In genomic region chr16:37916138-37916817, GRCm38 (mm10) we compare ENCODE assay signal across 8 mouse cellular contexts. TPM values are rescaled to one million over a fixed set of nuclear protein-coding genes. Genes with fewer than 3 reads are reported as not detected.
DNase-seq lines count a peak whose midpoint lies in the region; ATAC-seq lines count a peak whose summit lies in the region.

Gpr156 (plus strand) TSS chr16:37916496.

- peak; percentile 87 for ATAC-seq in kidney, embryonic 15.5 days (replicated peaks; ENCODE audit: low FRiP score)
- ATAC-seq in liver, embryonic 13.5 days (ENCODE audit: low read depth), result no peak
- ATAC-seq in neural tube, embryonic 12.5 days (ENCODE audit: low FRiP score, low read depth), result peak; percentile 87

- no peak within 1 kb of the TSS for H3K27ac ChIP-seq in kidney, embryonic 15.5 days
- H3K27ac ChIP-seq in liver, embryonic 13.5 days, result no peak within 1 kb of the TSS
- H3K27ac ChIP-seq in neural tube, embryonic 12.5 days, result no peak within 1 kb of the TSS

- H3K9ac ChIP-seq in kidney, embryonic 15.5 days, result peak within 1 kb of the TSS; percentile 52
- H3K9ac ChIP-seq in liver, embryonic 13.5 days, result no peak within 1 kb of the TSS
- H3K9ac ChIP-seq in neural tube, embryonic 12.5 days, result peak within 1 kb of the TSS; percentile 71

- H3K36me3 ChIP-seq in kidney, embryonic 15.5 days, result no peaks in the 10 kb centered on the region
- H3K36me3 ChIP-seq in liver, embryonic 13.5 days, result no peaks in the 10 kb centered on the region
- H3K36me3 ChIP-seq in neural tube, embryonic 12.5 days, result no peaks in the 10 kb centered on the region

- H3K27me3 ChIP-seq in kidney, embryonic 15.5 days, result peaks cover 20% of the 10 kb centered on the region
- H3K27me3 ChIP-seq in liver, embryonic 13.5 days, result peaks cover 40% of the 10 kb centered on the region
- no peaks in the 10 kb centered on the region for H3K27me3 ChIP-seq in neural tube, embryonic 12.5 days (replicated peaks)

- 3% methylated on average over 52 of the region's 53 CpGs for WGBS in kidney, embryonic 15.5 days
- WGBS in liver, embryonic 13.5 days (ENCODE audit: insufficient replicate concordance), result 3% methylated on average over 42 of the region's 53 CpGs
- WGBS in neural tube, embryonic 12.5 days, result 2% methylated on average over 49 of the region's 53 CpGs

- H3K4me3 ChIP-seq in kidney, embryonic 15.5 days (replicated peaks), result peak within 1 kb of the TSS; percentile 57
- peak within 1 kb of the TSS; percentile 40 for H3K4me3 ChIP-seq in liver, embryonic 13.5 days (replicated peaks)
- peak within 1 kb of the TSS; percentile 56 for H3K4me3 ChIP-seq in neural tube, embryonic 12.5 days

- no peaks in the 10 kb centered on the region for H3K9me3 ChIP-seq in kidney, embryonic 15.5 days (replicated peaks)
- H3K9me3 ChIP-seq in liver, embryonic 13.5 days (replicated peaks), result no peaks in the 10 kb centered on the region
- H3K9me3 ChIP-seq in neural tube, embryonic 12.5 days, result no peaks in the 10 kb centered on the region; the same call in 1 of the 2 replicates

- H3K4me1 ChIP-seq in kidney, embryonic 15.5 days, result peaks cover 10% of the 10 kb centered on the region
- no peaks in the 10 kb centered on the region for H3K4me1 ChIP-seq in liver, embryonic 13.5 days (replicated peaks)
- 0 out of 2 replicates have a peak, but pooled peaks cover 16% of the 10 kb centered on the region for H3K4me1 ChIP-seq in neural tube, embryonic 12.5 days

- H3K4me2 ChIP-seq in kidney, embryonic 15.5 days, result peak within 1 kb of the TSS; percentile 96
- H3K4me2 ChIP-seq in liver, embryonic 13.5 days, result peak within 1 kb of the TSS; percentile 57
- peak within 1 kb of the TSS; percentile 87 for H3K4me2 ChIP-seq in neural tube, embryonic 12.5 days (replicated peaks)

- DNase-seq in left cerebral cortex, adult 18-20 months (ENCODE audit: low spot score in 2 of 2), result peak; percentile 45 to 46
- no peak for DNase-seq in left cerebral cortex, adult 11 months (ENCODE audit: low spot score)
- DNase-seq in embryo, embryonic 10.5 days (ENCODE audit: low spot score), result peak; percentile 75
- DNase-seq in gastrocnemius, postnatal 4 days (ENCODE audit: low spot score in 2 of 2), result peak; percentile 29 to 33
- DNase-seq in liver, embryonic 13.5 days, result no peak
- peak; percentile 57 for DNase-seq in thymus, postnatal 4 days

RNA-seq across cellular contexts. Expression of gene Gpr156, which starts in this region (rescaled TPM):
- under 1 TPM; 0.37 to 0.67 TPM for total RNA-seq in left cerebral cortex, adult 18-20 months (2021)
- total RNA-seq in gastrocnemius, postnatal 4 days (2021), result 1 to 10 TPM in 1 of 2 experiments, under 1 TPM in 1; 0.88 to 1.5 TPM
- polyA plus RNA-seq in kidney, embryonic 15.5 days (2015; fragmentation: Nextera tagmentation; extraction: Ambion mirVana), result 0.86 and 1.2 TPM in 2 replicates
- 0.02 and 0.03 TPM in 2 replicates for polyA plus RNA-seq in liver, embryonic 13.5 days (2015; fragmentation: Nextera tagmentation; extraction: Ambion mirVana)
- polyA plus RNA-seq in neural tube, embryonic 12.5 days (2016; fragmentation: Nextera tagmentation; extraction: Ambion mirVana), result 7.7 and 10.3 TPM in 2 replicates

Comparison
In these comparisons a context has a peak if more than half of its experiments do, and no peak if none do; other contexts are left out.
1. Peak in DNase-seq in left cerebral cortex, adult 18-20 months; RNA of the gene not detected or under 1 TPM.
2. DNase-seq: peak in embryo, embryonic 10.5 days (single experiment), gastrocnemius, postnatal 4 days (2 of 2) and thymus, postnatal 4 days (single experiment); none in left cerebral cortex, adult 11 months (single experiment) and liver, embryonic 13.5 days (single experiment).
3. Peak in every context shown above with its lines, with median percentiles within 50 percentile points of each other: H3K4me2 ChIP-seq and H3K4me3 ChIP-seq.